ENCODE assay signal across 10 mouse cellular contexts in genomic region chr12:44437046-44437827, GRCm38 (mm10).
DNase-seq lines count a peak whose midpoint lies in the region; ATAC-seq and TF ChIP-seq lines count a peak whose summit lies in the region.
"Had no signal": no experiment of that assay in that cellular context is flagged by ENCODE, and none has a peak within 500 bp of the region (broad histone marks: within the 10 kb centered on the region; RNA-seq: fewer than 3 reads in every experiment).

No protein-coding gene starts in this region.

- H3K4me2 ChIP-seq in forebrain, embryonic 16.5 days (ENCODE audit: low read length), result peak overlapping the region; percentile 39
- H3K4me2 ChIP-seq in midbrain, embryonic 15.5 days, result peak overlapping the region; percentile 30
- no peak overlapping the region for H3K4me2 ChIP-seq in intestine, postnatal 0 days (replicated peaks; ENCODE audit: low read depth)

- H3K27me3 ChIP-seq in forebrain, embryonic 16.5 days (replicated peaks; ENCODE audit: control insufficient read depth, insufficient read depth, low read length), result no peaks in the 10 kb centered on the region
- no peaks in the 10 kb centered on the region for H3K27me3 ChIP-seq in midbrain, embryonic 15.5 days (replicated peaks)
- no peaks in the 10 kb centered on the region for H3K27me3 ChIP-seq in intestine, postnatal 0 days (replicated peaks; ENCODE audit: control insufficient read depth, insufficient read depth, low read length)

- peak overlapping the region; percentile 35; the same call in 1 of the 2 replicates for H3K27ac ChIP-seq in forebrain, embryonic 16.5 days (ENCODE audit: low read length)
- peak overlapping the region; percentile 65 for H3K27ac ChIP-seq in midbrain, embryonic 15.5 days
- no peak overlapping the region for H3K27ac ChIP-seq in intestine, postnatal 0 days (ENCODE audit: low read depth, low read length)
- H3K27ac ChIP-seq: heart, adult 2 months had no signal

- H3K4me3 ChIP-seq in forebrain, embryonic 16.5 days (replicated peaks; ENCODE audit: low read length), result no peak overlapping the region; the same call in 1 of the 2 replicates
- 0 out of 2 replicates have a peak overlapping the region, but pooled peaks have one; percentile 4 for H3K4me3 ChIP-seq in midbrain, embryonic 15.5 days
- no peak overlapping the region for H3K4me3 ChIP-seq in intestine, postnatal 0 days (ENCODE audit: low read depth, low read length)
- H3K4me3 ChIP-seq: heart, adult 2 months; myocyte had no signal

- DNase-seq in cerebellum, adult 18-20 months, result peak; percentile 28 to 31
- peak; percentile 35 to 36 for DNase-seq in cerebellum, postnatal 25 days
- no peak for DNase-seq in adrenal gland, postnatal 14 days
- no peak for DNase-seq in yolk sac, embryonic 10.5 days (ENCODE audit: low spot score)
- DNase-seq: heart, adult 2 months; kidney, adult 2 months had no signal

- no peak for TF ChIP-seq CTCF in intestine, postnatal 0 days (IDR thresholded peaks at IDR 0.05; ENCODE audit: low read depth)

- H3K4me1 ChIP-seq in forebrain, embryonic 16.5 days (replicated peaks; ENCODE audit: control insufficient read depth, insufficient read depth, low read length), result peaks cover 23% of the 10 kb centered on the region
- peaks cover 46% of the 10 kb centered on the region for H3K4me1 ChIP-seq in midbrain, embryonic 15.5 days
- no peaks in the 10 kb centered on the region for H3K4me1 ChIP-seq in intestine, postnatal 0 days (replicated peaks; ENCODE audit: control insufficient read depth, insufficient read depth, low read length)

- no peaks in the 10 kb centered on the region for H3K9me3 ChIP-seq in forebrain, embryonic 16.5 days (ENCODE audit: control insufficient read depth, low read length)
- no peaks in the 10 kb centered on the region for H3K9me3 ChIP-seq in midbrain, embryonic 15.5 days
- H3K9me3 ChIP-seq in intestine, postnatal 0 days (ENCODE audit: control insufficient read depth), result no peaks in the 10 kb centered on the region

- WGBS in forebrain, embryonic 16.5 days, result 7% methylated on average over 13 of the region's 13 CpGs
- WGBS in midbrain, embryonic 15.5 days, result 12% methylated on average over 13 of the region's 13 CpGs
- 82% methylated on average over 13 of the region's 13 CpGs for WGBS in intestine, postnatal 0 days

- H3K9ac ChIP-seq in forebrain, embryonic 16.5 days (replicated peaks; ENCODE audit: low read depth, low read length), result peak overlapping the region; percentile 30; the same call in 1 of the 2 replicates
- H3K9ac ChIP-seq in midbrain, embryonic 15.5 days, result 0 out of 2 replicates have a peak overlapping the region, but pooled peaks have one; percentile 8
- H3K9ac ChIP-seq in intestine, postnatal 0 days (ENCODE audit: low read depth, low read length), result no peak overlapping the region

- H3K36me3 ChIP-seq in forebrain, embryonic 16.5 days (ENCODE audit: control insufficient read depth, insufficient read depth), result no peaks in the 10 kb centered on the region
- no peaks in the 10 kb centered on the region for H3K36me3 ChIP-seq in midbrain, embryonic 15.5 days (replicated peaks)
- no peaks in the 10 kb centered on the region for H3K36me3 ChIP-seq in intestine, postnatal 0 days (ENCODE audit: control insufficient read depth, insufficient read depth)

- ATAC-seq in forebrain, embryonic 16.5 days, result peak; percentile 88
- peak; percentile 74 for ATAC-seq in midbrain, embryonic 15.5 days (replicated peaks)
- ATAC-seq in intestine, postnatal 0 days, result no peak

Comparison
In these comparisons a context has a peak if more than half of its experiments do, and no peak if none do; other contexts are left out.
1. DNase-seq: peak in cerebellum, adult 18-20 months (2 of 2) and cerebellum, postnatal 25 days (2 of 2); none in adrenal gland, postnatal 14 days (single experiment) and yolk sac, embryonic 10.5 days (single experiment).